Mouse (Mus musculus) layer of hippocampus, adult 11-12 months (tissue): ENCODE data around the gene Pde10a.

Experiments used
- DNase-seq: peaks from one replicate; pipeline ENCODE4 v3.0.0; 2022; ENCODE audit warnings: low spot score

Pde10a gene

GRCm38 (mm10) chr17:8757576-8757975 lies 232.4 kb downstream of the Pde10a start:
- DNase-seq, result no peak

DNA sequence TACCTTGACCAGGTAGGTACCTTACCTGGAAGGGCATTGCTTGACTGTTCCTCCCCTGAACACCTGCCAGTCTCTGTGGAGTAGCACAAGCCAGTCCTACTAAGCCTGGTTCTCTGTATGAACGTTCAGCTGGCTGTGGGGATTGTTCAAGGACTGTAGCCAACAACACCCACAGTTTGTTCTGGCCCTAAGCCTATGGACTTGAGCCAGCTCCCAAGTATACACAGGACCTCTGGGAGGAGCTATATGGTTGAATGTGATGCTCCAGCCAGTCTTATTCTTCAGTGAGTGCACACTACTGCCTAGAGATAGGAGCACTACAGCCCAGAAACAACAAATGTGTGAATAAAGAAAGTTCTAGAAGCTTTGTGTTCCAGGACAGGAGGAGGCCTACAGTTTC lies 238.1 kb downstream of the Pde10a start:
- DNase-seq, result peak; percentile 49

GRCm38 (mm10) chr17:8765987-8766576 lies 240.9 kb downstream of the Pde10a start:
- DNase-seq, result no peak

GRCm38 (mm10) chr17:8769155-8769554 lies 244.0 kb downstream of the Pde10a start:
- DNase-seq, result no peak

DNA sequence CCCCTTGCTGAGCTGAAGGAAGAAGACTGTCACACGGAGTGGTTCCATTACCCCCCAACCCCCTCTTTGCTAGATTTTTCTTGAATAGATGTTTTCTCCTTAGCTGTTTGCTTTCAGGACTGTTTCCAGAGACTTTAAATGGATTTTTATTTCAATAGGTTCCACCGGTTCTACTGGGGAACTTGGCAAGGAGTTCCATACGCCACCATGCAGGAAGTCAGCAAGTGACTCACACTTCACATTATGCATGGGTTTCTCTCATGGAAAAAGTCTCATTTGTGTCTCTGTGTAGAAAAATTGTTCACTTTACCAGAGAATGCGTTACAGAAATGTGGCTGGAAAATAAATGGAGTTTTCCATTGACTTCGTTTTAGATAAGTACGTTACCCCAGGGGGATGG lies 248.2 kb downstream of the Pde10a start:
- peak; percentile 22 for DNase-seq

GRCm38 (mm10) chr17:8774301-8774700 lies 249.1 kb downstream of the Pde10a start:
- no peak for DNase-seq

- no peak for DNase-seq
Measured at GRCm38 (mm10) chr17:8775571-8776161, 250.5 kb downstream of the Pde10a start.

- DNase-seq, result no peak
Measured at GRCm38 (mm10) chr17:8777710-8778109, 252.5 kb downstream of the Pde10a start.

DNA sequence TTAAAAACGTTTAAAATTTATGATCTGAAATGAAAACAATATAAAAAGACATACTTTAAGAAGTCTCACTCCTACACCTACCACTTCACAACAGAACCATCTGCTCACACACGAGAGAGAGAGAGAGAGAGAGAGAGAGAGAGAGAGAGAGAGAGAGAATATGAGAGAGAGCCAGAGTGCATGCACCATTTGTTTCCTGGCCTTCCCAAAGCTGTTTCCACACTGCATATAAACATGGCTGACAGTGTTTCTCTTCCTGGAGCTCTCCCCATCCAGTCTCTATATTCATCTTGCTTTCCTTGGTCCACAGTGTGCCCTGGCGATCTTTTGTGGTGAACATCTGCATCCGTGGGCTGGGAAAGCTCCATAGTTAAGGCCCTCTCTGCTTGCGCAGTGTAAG lies 253.7 kb downstream of the Pde10a start:
- DNase-seq, result no peak

DNA sequence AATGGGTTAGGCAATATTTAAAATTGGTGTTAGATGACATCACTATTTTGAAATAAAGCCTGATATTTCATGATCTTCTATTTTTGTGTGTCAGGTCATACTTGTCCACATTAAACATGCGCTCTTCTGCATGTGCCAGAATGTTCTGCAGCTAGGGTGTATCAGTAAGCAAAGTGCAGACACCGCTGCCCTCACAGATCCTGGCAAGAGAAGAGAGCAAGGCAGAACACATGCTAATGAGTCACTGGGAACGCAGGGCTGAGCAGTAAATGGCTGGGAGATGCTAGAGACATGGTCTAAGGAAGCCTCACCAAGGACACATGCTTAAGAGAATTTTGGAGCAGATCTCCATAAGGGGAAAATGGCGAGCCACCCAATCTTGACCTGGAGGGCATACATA lies 255.3 kb downstream of the Pde10a start:
- no peak for DNase-seq

DNA sequence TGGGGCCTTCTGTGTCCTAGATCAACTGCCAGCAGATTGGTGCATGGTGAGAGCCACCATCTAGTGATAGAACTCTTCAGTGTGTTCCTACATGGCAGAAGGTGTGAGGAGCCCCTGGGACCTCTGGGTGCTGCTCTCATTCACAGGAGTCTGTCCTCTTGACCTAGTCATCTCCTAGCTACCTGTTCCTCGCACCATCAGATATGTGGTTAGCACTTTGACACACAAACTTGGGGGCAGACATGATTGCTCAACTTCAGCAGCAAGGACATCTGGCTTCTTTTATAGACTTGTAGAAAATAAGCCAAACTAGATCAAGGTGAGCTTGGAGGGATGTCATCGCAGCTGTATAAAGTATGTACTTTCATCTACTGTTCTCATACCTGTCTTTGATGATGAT lies 255.9 kb downstream of the Pde10a start:
- no peak for DNase-seq

GRCm38 (mm10) chr17:8781576-8781975 lies 256.4 kb downstream of the Pde10a start:
- no peak for DNase-seq

GRCm38 (mm10) chr17:8785908-8786307 lies 260.7 kb downstream of the Pde10a start:
- DNase-seq, result no peak

DNA sequence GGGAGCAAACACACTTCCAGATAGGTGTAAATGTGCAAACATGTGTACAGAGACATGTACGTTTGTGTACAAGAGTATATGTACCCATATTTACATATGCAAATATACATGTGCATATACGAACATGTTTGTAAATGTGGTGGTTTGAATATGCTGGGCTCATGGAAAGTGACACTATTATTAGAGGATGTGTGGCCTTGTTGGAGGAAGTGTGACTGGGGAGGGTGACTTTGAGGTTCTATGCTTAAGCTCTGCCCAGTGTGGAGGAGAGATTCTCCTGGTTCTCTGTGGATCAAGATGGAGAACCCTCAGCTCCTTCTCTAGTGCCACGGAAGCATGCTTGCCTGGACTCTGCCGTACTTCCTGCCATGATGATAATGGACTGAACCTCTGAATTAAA lies 261.3 kb downstream of the Pde10a start:
- no peak for DNase-seq

DNA sequence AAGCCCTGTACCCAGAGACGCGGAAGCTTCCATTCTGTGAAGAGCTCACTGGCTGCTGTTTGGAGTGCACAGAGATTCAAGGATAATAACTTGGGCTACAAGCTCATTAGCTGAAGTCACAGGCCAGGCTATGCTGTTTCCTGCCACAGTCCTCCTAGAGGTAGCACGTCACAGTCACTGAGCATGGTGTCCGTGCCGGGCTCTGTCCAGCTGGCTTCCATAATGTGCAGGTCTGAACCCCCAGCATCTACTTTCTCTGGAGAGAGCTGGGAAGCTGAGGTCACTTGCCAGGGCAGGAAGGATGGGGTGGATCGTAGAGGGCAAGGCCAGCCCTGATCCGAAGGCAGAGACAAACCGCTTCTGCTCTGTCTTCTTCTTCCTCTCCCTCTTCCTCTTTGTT lies 262.6 kb downstream of the Pde10a start:
- DNase-seq, result no peak

GRCm38 (mm10) chr17:8791561-8791960 lies 266.4 kb downstream of the Pde10a start:
- no peak for DNase-seq

DNA sequence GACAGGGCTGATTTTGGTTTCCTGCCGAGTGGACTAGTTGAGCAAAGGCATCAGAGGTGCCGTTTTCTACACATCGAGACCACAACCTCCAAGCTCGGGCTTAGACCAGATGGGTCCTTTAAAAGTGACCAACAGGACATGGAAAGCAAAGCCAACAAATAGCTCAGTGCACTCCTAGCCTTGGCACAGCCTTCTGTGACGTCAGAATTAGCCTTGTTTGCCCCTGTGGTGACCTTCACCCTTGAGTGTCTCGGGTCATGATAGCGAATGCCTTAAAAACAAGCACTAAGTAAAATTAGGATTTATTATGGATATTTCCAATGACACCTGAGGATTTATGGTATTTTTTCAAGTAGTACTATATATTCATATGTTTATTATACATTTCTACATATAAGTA lies 267.4 kb downstream of the Pde10a start:
- no peak for DNase-seq

- no peak for DNase-seq
Measured at GRCm38 (mm10) chr17:8797624-8798023, 272.5 kb downstream of the Pde10a start.

- no peak for DNase-seq
Measured at GRCm38 (mm10) chr17:8798531-8799295, 273.5 kb downstream of the Pde10a start.

DNA sequence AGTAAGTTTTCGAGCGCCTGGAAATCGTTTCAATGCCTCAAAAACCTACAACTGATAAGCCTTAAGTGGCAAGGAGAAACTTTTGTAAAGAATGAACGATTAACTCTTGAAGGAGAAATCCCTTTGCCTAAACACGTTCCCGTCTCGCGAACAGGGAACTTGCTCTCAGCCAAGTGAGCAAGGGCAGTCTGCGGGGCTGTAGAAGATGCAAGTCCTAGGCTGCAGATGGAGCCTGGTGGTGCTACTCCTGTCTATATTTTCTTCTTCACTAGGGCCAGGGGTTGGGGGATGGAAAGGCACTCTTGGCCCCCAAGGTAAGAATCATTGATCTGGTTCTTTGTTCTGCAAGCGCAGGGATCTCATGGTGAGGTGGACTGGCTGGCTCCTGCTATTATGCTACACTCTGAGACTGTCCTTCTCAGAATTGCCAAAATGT lies 274.1 kb downstream of the Pde10a start:
- no peak for DNase-seq

DNA sequence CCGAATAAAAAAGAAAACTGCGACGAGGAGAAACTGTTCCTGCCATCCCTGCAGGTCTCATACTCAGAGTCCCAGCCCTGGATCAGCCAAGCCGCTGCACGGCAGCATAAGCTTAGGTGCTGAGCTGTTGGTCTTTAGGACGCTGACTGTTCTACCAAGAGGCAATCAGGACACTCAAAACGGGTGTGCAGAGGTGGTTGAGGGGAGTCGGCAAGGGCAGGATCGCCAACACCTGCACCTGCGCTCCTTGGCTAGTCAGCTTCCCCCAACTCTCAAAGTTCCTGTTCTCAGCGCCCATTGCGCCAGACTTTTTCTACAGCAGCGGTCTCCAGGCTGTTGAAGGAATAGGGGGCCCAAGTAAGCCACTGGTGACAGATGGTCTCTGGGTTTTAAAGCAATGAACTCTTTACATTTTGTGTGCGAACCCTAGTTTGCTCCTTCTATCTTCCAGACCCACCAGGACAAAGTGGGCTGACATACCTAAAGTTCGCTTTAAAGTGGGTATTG lies 274.8 kb downstream of the Pde10a start:
- no peak for DNase-seq

DNA sequence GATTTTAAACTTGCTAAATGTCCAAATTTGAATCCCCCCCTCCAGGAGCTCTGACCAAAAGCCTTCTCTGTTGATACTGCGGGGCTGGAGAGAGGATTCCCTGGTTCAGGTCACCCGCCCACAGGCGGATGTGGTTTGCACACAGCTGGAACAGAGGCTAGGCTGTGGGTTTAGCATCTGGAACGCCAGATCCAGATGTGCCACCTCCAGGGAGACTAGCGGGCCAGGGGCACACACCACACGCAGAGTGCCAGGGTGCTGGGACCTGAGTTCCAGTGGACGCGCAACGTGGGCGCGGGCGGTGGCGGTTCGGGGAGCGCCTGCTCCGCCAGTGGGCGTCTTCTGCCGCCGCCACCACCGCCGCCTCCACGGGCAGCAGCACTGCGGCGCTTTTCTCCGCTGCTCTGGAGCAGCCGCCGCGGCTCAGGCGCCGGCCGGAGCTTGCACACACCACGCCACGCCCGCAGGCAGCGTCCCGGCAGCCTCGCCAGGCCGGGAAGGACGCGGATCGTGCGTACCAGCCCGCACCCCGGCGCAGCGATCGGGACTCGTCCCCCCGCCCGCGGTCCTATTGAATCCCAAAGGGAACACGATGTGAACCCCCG lies 275.4 kb downstream of the Pde10a start:
- no peak for DNase-seq
